Mouse (Mus musculus) hindbrain, postnatal 0 days (tissue): ENCODE results near the gene Cfd. TPM values are rescaled to one million over a fixed set of nuclear protein-coding genes. Genes with fewer than 3 reads are reported as not detected.
A peak's percentile ranks its signal among the peaks of the same experiment; 100 is the strongest.

ENCODE experiments used
- ATAC-seq: fragments of 200-750 bp; cut with Nextera tagmentation; 2 replicates; pipeline ENCODE4 v1.8.0; 2017; ENCODE audit warnings: mild to moderate bottlenecking, moderate TSS enrichment, moderate library complexity
- DNase-seq: peaks from one replicate; pipeline ENCODE4 v3.0.0-alpha.2; 2015; ENCODE audit warnings: low spot score
- H3K27ac ChIP-seq: fragments of 300-500 bp; sonication (generic); 2 replicates; pipeline ENCODE4 v1.5.1; 2014; ENCODE audit warnings: mild to moderate bottlenecking
- H3K27me3 ChIP-seq: fragments of 300-500 bp; sonication (generic); 2 replicates; pipeline ENCODE4 v1.6.1; 2014; ENCODE audit warnings: low read length, mixed read lengths; ENCODE audit not compliant: insufficient read depth
- H3K36me3 ChIP-seq: fragments of 300-500 bp; sonication (generic); 2 replicates; pipeline ENCODE4 v1.6.1; 2014; ENCODE audit warnings: low read length, mixed read lengths; ENCODE audit not compliant: insufficient read depth
- H3K4me1 ChIP-seq: fragments of 300-500 bp; sonication (generic); 2 replicates; pipeline ENCODE4 v1.6.1; 2014; ENCODE audit warnings: antibody characterized with exemption, low read length, mixed read lengths; ENCODE audit not compliant: insufficient read depth
- H3K4me2 ChIP-seq: fragments of 300-500 bp; sonication (generic); 2 replicates; pipeline ENCODE4 v1.6.1; 2014; ENCODE audit warnings: low read depth, mild to moderate bottlenecking, low read length, moderate library complexity, mixed read lengths
- H3K4me3 ChIP-seq: fragments of 300-500 bp; sonication (generic); 2 replicates; pipeline ENCODE4 v1.5.1; 2014; ENCODE audit warnings: low read length
- H3K9ac ChIP-seq: fragments of 300-500 bp; sonication (generic); replicated peaks from 2 replicates; pipeline ENCODE4 v1.6.1; 2014; ENCODE audit warnings: mild to moderate bottlenecking, low read length, moderate library complexity, mixed read lengths
- H3K9me3 ChIP-seq: fragments of 300-500 bp; sonication (generic); 2 replicates; pipeline ENCODE4 v1.6.1; 2016; ENCODE audit warnings: low read length, mixed read lengths
- CTCF ChIP-seq: IDR thresholded peaks from 2 replicates; pipeline ENCODE4 v1.5.1; 2016; ENCODE audit warnings: antibody characterized with exemption, control low read depth, low read depth
- WGBS: fragments of 180-500 bp; shearing (Covaris S2); extraction: QIAGEN DNeasy Blood & Tissue Kit; methylation state at CpG from one replicate; pipeline ENCODE4 v1.1.7; 2014; 5-methylcytosine and 5-hydroxymethylcytosine counted together
- polyA plus RNA-seq: library from polyadenylated mRNA; unstranded; fragments of >200 nt; fragmentation: Nextera tagmentation; extraction: Ambion mirVana; gene quantifications from 2 replicates; pipeline ENCODE4 v1.2.1, GENCODE M21; 2015
- total RNA-seq: library from RNA; depleted of rRNA; stranded (reverse); fragments of >200 nt; gene quantifications from 2 replicates; pipeline ENCODE4 v1.2.3, GENCODE M21; 2014

Gene Cfd
- total and polyA plus RNA-seq, 2 experiments from 2014 or later = not detected

- H3K4me2 ChIP-seq = peak overlapping the region; percentile 71; the same call in 1 of the 2 replicates
- H3K4me3 ChIP-seq = no peak overlapping the region
- H3K36me3 ChIP-seq = no peaks in the 10 kb centered on the region
- peak overlapping the region; percentile 65 for H3K9ac ChIP-seq
- H3K27ac ChIP-seq = peak overlapping the region; percentile 100
- WGBS = 53% methylated on average over 9 of the region's 9 CpGs
- no peak for TF ChIP-seq CTCF
- DNase-seq = no peak
- ATAC-seq = no peak
- no peaks in the 10 kb centered on the region for H3K9me3 ChIP-seq
- H3K27me3 ChIP-seq = no peaks in the 10 kb centered on the region
- H3K4me1 ChIP-seq = peaks cover 37% of the 10 kb centered on the region
Observed at GRCm38 (mm10) chr10:79852107-79852789, 38.4 kb upstream of the Cfd start.

GRCm38 (mm10) chr10:79852827-79853226 is 37.8 kb upstream of the Cfd start:
- DNase-seq (no peak), ATAC-seq (no peak)
- 16% methylated on average over 8 of the region's 8 CpGs for WGBS
- Histone ChIP-seq H3K9me3 (no peaks in the 10 kb centered on the region), H3K27me3 (no peaks in the 10 kb centered on the region), H3K4me1 (peaks cover 42% of the 10 kb centered on the region), H3K4me2 (peak overlapping the region; percentile 71), H3K4me3 (peak overlapping the region; percentile 96), H3K9ac (peak overlapping the region; percentile 65), H3K36me3 (no peaks in the 10 kb centered on the region), H3K27ac (peak overlapping the region; percentile 100)
- no peak for TF ChIP-seq CTCF

- Histone ChIP-seq H3K27ac (peak overlapping the region; percentile 100), H3K4me1 (peaks cover 47% of the 10 kb centered on the region), H3K9me3 (no peaks in the 10 kb centered on the region), H3K36me3 (no peaks in the 10 kb centered on the region), H3K27me3 (no peaks in the 10 kb centered on the region), H3K4me3 (peak overlapping the region; percentile 96), H3K9ac (peak overlapping the region; percentile 65), H3K4me2 (peak overlapping the region; percentile 71)
- ATAC-seq (peak; percentile 36), DNase-seq (peak; percentile 97)
- TF ChIP-seq CTCF = no peak
- 0% methylated on average over 15 of the region's 15 CpGs for WGBS
Observed at GRCm38 (mm10) chr10:79853392-79853791, 37.3 kb upstream of the Cfd start.

- WGBS = under 1% methylated on average over 75 of the region's 75 CpGs
- H3K9me3 ChIP-seq = no peaks in the 10 kb centered on the region
Observed at GRCm38 (mm10) chr10:79853860-79854795, 36.5 kb upstream of the Cfd start, which contains the start of gene Ptbp1. Gene Ptbp1 (plus strand): TSS chr10:79854427.

GRCm38 (mm10) chr10:79854801-79855541 is 35.7 kb upstream of the Cfd start:
- H3K9me3 ChIP-seq = no peaks in the 10 kb centered on the region
- H3K27ac ChIP-seq = peak overlapping the region; percentile 100
- H3K4me1 ChIP-seq = peaks cover 52% of the 10 kb centered on the region
- under 1% methylated on average over 72 of the region's 83 CpGs for WGBS
- no peak for TF ChIP-seq CTCF
- no peaks in the 10 kb centered on the region for H3K27me3 ChIP-seq
- peak overlapping the region; percentile 98 for H3K4me2 ChIP-seq
- H3K9ac ChIP-seq = peak overlapping the region; percentile 99
- H3K4me3 ChIP-seq = peak overlapping the region; percentile 96
- ATAC-seq (peak; percentile 19), DNase-seq (peak; percentile 84)
- H3K36me3 ChIP-seq = peaks cover 9% of the 10 kb centered on the region

More at GRCm38 (mm10) chr10:79853860-79854795, 36.5 kb upstream of the Cfd start, which contains the start of gene Ptbp1:
- Histone ChIP-seq H3K4me3 (peak within 1 kb of the TSS; percentile 96), H3K36me3 (peaks cover 1% of the 10 kb centered on the region; the same call in 1 of the 2 replicates), H3K4me2 (peak within 1 kb of the TSS; percentile 98), H3K9ac (peak within 1 kb of the TSS; percentile 99), H3K4me1 (peaks cover 52% of the 10 kb centered on the region), H3K27ac (peak within 1 kb of the TSS; percentile 100), H3K27me3 (no peaks in the 10 kb centered on the region)
- peak; percentile 94 for ATAC-seq
- peak; percentile 100 for DNase-seq
- TF ChIP-seq CTCF = no peak
